Mouse (Mus musculus) limb, embryonic 14.5 days (tissue): ENCODE measurements around the gene Henmt1. TPM values are rescaled to one million over a fixed set of nuclear protein-coding genes. Genes with fewer than 3 reads are reported as not detected.

Source experiments
- ATAC-seq: fragments of 200-750 bp; cut with Nextera tagmentation; 2 replicates; pipeline ENCODE4 v1.8.0; 2017; ENCODE audit warnings: low read depth, moderate number of reproducible peaks, moderate TSS enrichment; ENCODE audit not compliant: low FRiP score
- DNase-seq: peaks from one replicate; pipeline ENCODE4 v3.0.0-alpha.2; 2015; ENCODE audit warnings: low spot score
- H3K27ac ChIP-seq: fragments of 300-500 bp; sonication (generic); replicated peaks from 2 replicates; pipeline ENCODE4 v1.5.1; 2014; ENCODE audit warnings: low read depth, mild to moderate bottlenecking, low read length, moderate library complexity, mixed read lengths
- H3K27me3 ChIP-seq: fragments of 300-500 bp; sonication (generic); 2 replicates; pipeline ENCODE4 v1.6.1; 2014; ENCODE audit warnings: low read length, mixed read lengths; ENCODE audit not compliant: control insufficient read depth, insufficient read depth
- H3K36me3 ChIP-seq: fragments of 300-500 bp; sonication (generic); 2 replicates; pipeline ENCODE4 v1.6.1; 2014; ENCODE audit warnings: mild to moderate bottlenecking, low read length, moderate library complexity, mixed read lengths; ENCODE audit not compliant: control insufficient read depth, insufficient read depth
- H3K4me1 ChIP-seq: fragments of 300-500 bp; sonication (generic); 2 replicates; pipeline ENCODE4 v1.6.1; 2014; ENCODE audit warnings: antibody characterized with exemption, low read length, mixed read lengths; ENCODE audit not compliant: control insufficient read depth, insufficient read depth
- H3K4me2 ChIP-seq: fragments of 300-500 bp; sonication (generic); replicated peaks from 2 replicates; pipeline ENCODE4 v1.6.1; 2014; ENCODE audit warnings: low read depth, mild to moderate bottlenecking, low read length, moderate library complexity; ENCODE audit not compliant: severe bottlenecking
- H3K4me3 ChIP-seq: fragments of 300-500 bp; sonication (generic); replicated peaks from 2 replicates; pipeline ENCODE4 v1.5.1; 2014; ENCODE audit warnings: low read length
- H3K9ac ChIP-seq: fragments of 300-500 bp; sonication (generic); 2 replicates; pipeline ENCODE4 v1.6.1; 2014; ENCODE audit warnings: mild to moderate bottlenecking, low read depth, low read length, moderate library complexity; ENCODE audit not compliant: severe bottlenecking
- H3K9me3 ChIP-seq: fragments of 300-500 bp; sonication (generic); 2 replicates; pipeline ENCODE4 v1.6.1; 2016; ENCODE audit warnings: low read length; ENCODE audit not compliant: control insufficient read depth
- POLR2A ChIP-seq: fragments of 200-500 bp; IDR thresholded peaks from 2 replicates; pipeline ENCODE4 v1.8.0; 2012; ENCODE audit warnings: inconsistent platforms, mild to moderate bottlenecking, moderate library complexity, borderline replicate concordance; ENCODE audit not compliant: insufficient read depth, insufficient read length; ENCODE audit errors: extremely low read depth
- WGBS: fragments of 180-500 bp; shearing (Covaris S2); extraction: QIAGEN DNeasy Blood & Tissue Kit; methylation state at CpG from one replicate; pipeline ENCODE4 v1.1.7; 2014; 5-methylcytosine and 5-hydroxymethylcytosine counted together
- polyA plus RNA-seq, 2 experiments: library from polyadenylated mRNA; depleted of rRNA in 1 of 2; stranded (reverse) in 1 of 2; unstranded in 1 of 2; fragments of >200 nt; fragmentation: Nextera tagmentation in 1 of 2; extraction: Ambion mirVana in 1 of 2; gene quantifications; 2 replicates each; pipeline versions ENCODE4 v1.2.1 to v1.2.3; 2012 to 2014

Gene Henmt1
- polyA plus RNA-seq, 2 experiments = 0.33 to 0.78 TPM

DNA sequence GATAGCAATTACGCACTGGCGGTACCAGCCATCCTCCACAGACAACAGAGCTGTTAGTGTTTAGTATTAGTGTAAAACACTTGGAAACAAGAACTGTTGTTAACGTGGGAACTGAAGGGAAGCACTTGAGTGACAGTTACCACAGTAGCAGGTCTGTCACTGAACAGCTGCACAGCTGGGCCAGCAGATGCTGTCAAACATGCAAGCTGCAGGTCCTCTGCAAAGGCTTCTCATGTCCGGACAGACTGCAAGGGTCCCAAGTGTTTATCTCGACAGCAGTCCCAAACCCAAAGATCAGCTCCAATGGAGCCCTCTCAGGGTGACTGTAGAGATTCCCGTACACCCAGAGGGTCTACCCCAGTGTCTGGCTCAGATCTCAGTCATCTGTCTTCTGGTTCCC, 42.3 kb downstream of the Henmt1 start:
- no peak overlapping the region for H3K27ac ChIP-seq
- H3K9ac ChIP-seq = no peak overlapping the region
- peaks cover 37% of the 10 kb centered on the region for H3K36me3 ChIP-seq
- H3K4me2 ChIP-seq = no peak overlapping the region
- TF ChIP-seq POLR2A = no peak
- no peaks in the 10 kb centered on the region for H3K9me3 ChIP-seq
- H3K27me3 ChIP-seq = no peaks in the 10 kb centered on the region
- 88% methylated on average over 6 of the region's 6 CpGs for WGBS
- DNase-seq = no peak
- H3K4me1 ChIP-seq = no peaks in the 10 kb centered on the region
- no peak for ATAC-seq
- no peak overlapping the region for H3K4me3 ChIP-seq

DNA sequence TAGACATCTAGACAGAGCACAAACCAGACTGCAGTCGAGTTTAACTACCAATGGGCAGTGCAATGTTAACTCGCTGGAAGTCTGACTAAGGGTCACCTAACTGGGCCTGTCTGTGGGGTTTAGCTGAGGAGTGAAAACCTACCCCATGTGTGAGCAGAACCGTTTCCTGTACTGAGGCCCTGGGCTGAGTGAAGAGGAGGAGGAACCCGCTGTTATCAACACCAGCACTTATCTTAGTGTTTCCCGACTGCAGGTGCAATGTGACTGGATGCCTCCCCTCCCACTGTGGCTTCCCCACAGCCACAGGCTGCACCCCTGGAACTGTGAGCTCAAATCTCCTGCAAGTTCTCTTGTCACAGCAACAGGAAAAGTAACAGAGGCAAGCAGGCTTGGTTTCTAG, 44.3 kb downstream of the Henmt1 start:
- peaks cover 22% of the 10 kb centered on the region for H3K36me3 ChIP-seq
- no peak overlapping the region for H3K9ac ChIP-seq
- no peaks in the 10 kb centered on the region for H3K4me1 ChIP-seq
- H3K4me2 ChIP-seq = no peak overlapping the region
- H3K9me3 ChIP-seq = no peaks in the 10 kb centered on the region
- TF ChIP-seq POLR2A = no peak
- ATAC-seq (no peak), DNase-seq (no peak)
- no peak overlapping the region for H3K27ac ChIP-seq
- no peaks in the 10 kb centered on the region for H3K27me3 ChIP-seq
- WGBS = 83% methylated on average over 5 of the region's 5 CpGs
- no peak overlapping the region for H3K4me3 ChIP-seq

DNA sequence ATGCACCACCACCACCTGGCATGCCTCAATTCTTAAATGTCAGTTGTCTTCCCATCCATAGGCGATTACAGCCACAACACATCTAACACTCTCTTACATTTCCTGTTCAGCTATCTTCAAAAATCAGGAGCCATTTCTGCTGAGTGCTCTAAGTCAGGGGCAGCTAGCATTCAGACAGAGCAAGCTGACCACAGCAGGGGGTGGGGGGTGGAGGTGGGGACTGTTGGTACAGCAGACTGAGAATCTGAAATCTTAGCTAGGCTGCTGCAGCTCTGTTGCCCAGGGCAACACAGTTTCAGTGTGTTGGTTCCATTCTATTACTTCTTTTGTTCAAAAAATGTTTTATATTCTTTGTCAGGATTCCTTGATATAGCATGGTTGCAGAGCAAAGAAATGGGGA, 46.9 kb downstream of the Henmt1 start:
- Histone ChIP-seq H3K27ac (no peak overlapping the region), H3K9me3 (no peaks in the 10 kb centered on the region), H3K4me2 (no peak overlapping the region), H3K9ac (no peak overlapping the region), H3K27me3 (no peaks in the 10 kb centered on the region), H3K4me1 (no peaks in the 10 kb centered on the region), H3K36me3 (peaks cover 21% of the 10 kb centered on the region), H3K4me3 (no peak overlapping the region)
- no peak for TF ChIP-seq POLR2A
- WGBS = 89% methylated on average over 1 of the region's 1 CpGs
- ATAC-seq (no peak), DNase-seq (no peak)

DNA sequence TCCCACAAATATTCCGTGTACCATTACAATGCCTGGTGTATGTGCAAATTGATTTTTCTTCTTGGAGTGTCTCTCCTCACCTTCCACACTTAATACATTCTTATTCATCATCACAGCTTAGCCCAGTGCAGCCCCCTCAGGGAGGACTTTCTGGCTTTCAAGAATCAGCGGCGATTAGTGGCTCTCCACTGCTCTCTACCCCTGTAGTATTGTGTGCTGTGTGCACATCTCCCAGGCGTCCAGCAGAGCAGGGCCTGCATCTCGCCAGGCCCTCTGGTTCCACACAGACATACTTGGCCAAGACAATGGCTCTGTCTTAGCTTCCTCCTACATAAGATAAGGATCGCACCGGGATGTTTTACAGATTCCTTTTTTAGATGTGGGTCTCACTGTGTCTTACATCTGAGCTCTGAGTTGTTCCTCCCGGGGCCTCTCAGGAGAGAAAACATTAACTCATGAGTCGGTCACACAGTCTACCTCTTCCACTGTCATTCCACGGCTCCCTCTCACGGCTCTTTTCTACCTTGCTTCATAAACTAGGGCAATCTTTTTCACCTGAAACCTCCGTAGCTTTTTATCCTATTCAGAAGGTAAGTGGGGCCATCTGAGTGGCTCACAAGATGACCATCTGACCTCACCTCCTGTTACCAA, 47.5 kb downstream of the Henmt1 start:
- Histone ChIP-seq H3K4me3 (no peak overlapping the region), H3K27ac (no peak overlapping the region), H3K9me3 (no peaks in the 10 kb centered on the region), H3K4me2 (no peak overlapping the region), H3K36me3 (peaks cover 25% of the 10 kb centered on the region), H3K27me3 (no peaks in the 10 kb centered on the region), H3K4me1 (no peaks in the 10 kb centered on the region), H3K9ac (no peak overlapping the region)
- WGBS = 84% methylated on average over 12 of the region's 12 CpGs
- TF ChIP-seq POLR2A = no peak
- no peak for DNase-seq
- ATAC-seq = no peak

DNA sequence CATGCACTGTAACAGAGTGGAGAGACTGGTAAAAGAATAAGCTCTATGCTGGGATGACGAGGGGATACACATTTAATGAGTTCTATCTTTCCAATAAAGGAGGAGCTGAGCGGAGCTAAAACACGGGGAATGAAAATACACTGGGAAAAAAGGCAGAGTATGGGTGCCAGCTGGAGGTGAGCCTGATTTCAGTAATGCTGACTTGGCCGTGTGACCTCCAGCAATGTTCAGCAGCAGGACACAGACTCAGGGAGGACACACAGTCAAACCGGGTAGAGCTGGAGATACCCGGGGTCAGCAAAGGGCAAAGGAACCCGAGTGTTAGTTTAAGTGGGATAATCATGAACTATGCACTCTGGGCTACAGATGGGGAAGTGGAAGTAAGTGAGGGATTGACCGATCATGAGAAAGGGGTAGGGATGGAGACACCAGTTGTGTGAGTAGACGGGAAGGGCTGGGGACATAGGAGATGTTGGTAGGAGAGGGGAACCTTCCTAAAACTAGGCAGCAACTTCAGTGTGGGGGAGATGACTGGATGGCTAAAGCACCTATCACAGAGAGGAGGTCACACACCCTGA, 50.4 kb downstream of the Henmt1 start:
- DNase-seq = no peak
- no peak for TF ChIP-seq POLR2A
- no peak for ATAC-seq
- Histone ChIP-seq H3K27ac (no peak overlapping the region), H3K4me1 (no peaks in the 10 kb centered on the region), H3K36me3 (peaks cover 26% of the 10 kb centered on the region), H3K4me3 (no peak overlapping the region), H3K4me2 (no peak overlapping the region), H3K27me3 (no peaks in the 10 kb centered on the region), H3K9ac (no peak overlapping the region), H3K9me3 (no peaks in the 10 kb centered on the region)
- WGBS = 85% methylated on average over 9 of the region's 9 CpGs
